Mouse (Mus musculus): ENCODE results near the gene Gpr137c.

- TF ChIP-seq CTCF (IDR thresholded peaks at IDR 0.05; ENCODE audit: borderline replicate concordance, insufficient read depth, low read depth, low read length) = no peak
- TF ChIP-seq POLR2A (IDR thresholded peaks at IDR 0.05; ENCODE audit: borderline replicate concordance, insufficient read depth, low read length) = no peak
Measured at GRCm38 (mm10) chr14:45179606-45180005, 39.9 kb upstream of the Gpr137c start.

Measured in cerebellum, adult 2 months (tissue).